Mouse (Mus musculus) heart, embryonic 10.5 days (tissue): ENCODE data around the gene Hist1h1d. TPM values are rescaled to one million over a fixed set of nuclear protein-coding genes. Genes with fewer than 3 reads are reported as not detected.
"Not testable (repeated sequence)": the region's sequence is repeated elsewhere in the genome, so short reads cannot be mapped to it uniquely, and the experiment has no call there.

Experiments
- DNase-seq: peaks from one replicate; pipeline ENCODE4 v3.0.0-alpha.2; 2017; ENCODE audit warnings: low spot score
- H3K27ac ChIP-seq: fragments of 300-500 bp; sonication (generic); 2 replicates; pipeline ENCODE4 v1.5.1; 2016; ENCODE audit warnings: mild to moderate bottlenecking
- H3K27me3 ChIP-seq: fragments of 300-500 bp; sonication (generic); 2 replicates; pipeline ENCODE4 v1.6.1; 2016; ENCODE audit warnings: mild to moderate bottlenecking; ENCODE audit not compliant: poor library complexity, insufficient read depth, severe bottlenecking
- H3K36me3 ChIP-seq: fragments of 300-500 bp; sonication (generic); 2 replicates; pipeline ENCODE4 v1.6.1; 2016; ENCODE audit warnings: mild to moderate bottlenecking, moderate library complexity
- H3K4me1 ChIP-seq: fragments of 300-500 bp; sonication (generic); 2 replicates; pipeline ENCODE4 v1.6.1; 2016; ENCODE audit warnings: mild to moderate bottlenecking
- H3K4me3 ChIP-seq: fragments of 300-500 bp; sonication (generic); 2 replicates; pipeline ENCODE4 v1.5.1; 2016; ENCODE audit warnings: mild to moderate bottlenecking, moderate library complexity
- H3K9me3 ChIP-seq: fragments of 300-500 bp; sonication (generic); 2 replicates; pipeline ENCODE4 v1.6.1; 2016; ENCODE audit warnings: mild to moderate bottlenecking, moderate library complexity
- WGBS: fragments of 180-500 bp; shearing (Covaris S2); methylation state at CpG from one replicate; pipeline ENCODE4 v1.1.7; 2016; 5-methylcytosine and 5-hydroxymethylcytosine counted together
- polyA plus RNA-seq: library from polyadenylated mRNA; unstranded; fragments of >200 nt; fragmentation: Nextera tagmentation; extraction: Ambion mirVana; gene quantifications from 2 replicates; pipeline ENCODE4 v1.2.1, GENCODE M21; 2016

Gene Hist1h1d
- polyA plus RNA-seq, 1 experiment from 2014 or later, result 0.36 TPM

DNA sequence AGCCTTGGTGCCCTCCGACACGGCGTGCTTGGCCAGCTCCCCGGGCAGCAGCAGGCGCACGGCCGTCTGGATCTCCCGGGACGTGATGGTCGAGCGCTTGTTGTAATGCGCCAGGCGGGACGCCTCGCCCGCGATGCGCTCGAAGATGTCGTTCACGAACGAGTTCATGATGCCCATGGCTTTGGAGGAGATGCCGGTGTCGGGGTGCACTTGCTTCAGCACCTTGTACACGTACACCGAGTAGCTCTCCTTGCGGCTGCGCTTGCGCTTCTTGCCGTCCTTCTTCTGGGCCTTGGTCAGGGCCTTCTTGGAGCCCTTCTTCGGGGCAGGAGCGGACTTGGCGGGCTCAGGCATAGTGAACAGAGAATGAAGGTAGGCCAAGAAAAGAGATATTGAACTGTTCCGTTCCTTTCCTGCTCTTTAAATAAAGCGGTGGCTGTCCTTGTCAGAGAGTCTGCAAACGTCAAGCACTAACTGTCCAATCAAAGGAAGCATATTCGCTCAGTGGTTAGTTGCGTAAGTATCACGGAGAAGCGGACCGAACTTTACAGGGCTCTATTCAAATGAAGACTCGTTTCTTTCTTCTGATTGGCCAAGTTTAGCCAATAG lies 10.0 kb upstream of the Hist1h1d start, which contains the start of gene Hist1h2bh:
Hist1h2bh (minus strand) TSS at position 394 of the 609 bp plus-strand sequence.
- not testable (repeated sequence) for H3K27me3 ChIP-seq, H3K9me3 ChIP-seq
- WGBS, result under 1% methylated on average over 38 of the region's 42 CpGs

GRCm38 (mm10) chr13:23543965-23544786 lies 8.9 kb upstream of the Hist1h1d start, which contains the start of gene Hist1h3f:
TSS of gene Hist1h3f (plus strand) at chr13:23544052.
- Histone ChIP-seq H3K36me3 (no peaks in the 10 kb centered on the region), H3K4me1 (no peaks in the 10 kb centered on the region; the same call in 1 of the 2 replicates), H3K27ac (peak within 1 kb of the TSS; percentile 93), H3K27me3 (no peaks in the 10 kb centered on the region), H3K9me3 (no peaks in the 10 kb centered on the region), H3K4me3 (peak within 1 kb of the TSS; percentile 59)
- WGBS, result under 1% methylated on average over 29 of the region's 45 CpGs
- peak; percentile 87 for DNase-seq

More for the DNA sequence above, 10.0 kb upstream of the Hist1h1d start, which contains the start of gene Hist1h2bh:
- H3K36me3 ChIP-seq, H3K4me1 ChIP-seq: not testable (repeated sequence)
- DNase-seq, result peak; percentile 92
- peak within 1 kb of the TSS; percentile 93 for H3K27ac ChIP-seq
- peak within 1 kb of the TSS; percentile 59 for H3K4me3 ChIP-seq

GRCm38 (mm10) chr13:23544787-23545120 lies 8.3 kb upstream of the Hist1h1d start:
- H3K27me3 ChIP-seq, H3K9me3 ChIP-seq, H3K36me3 ChIP-seq, DNase-seq, H3K27ac ChIP-seq, H3K4me1 ChIP-seq: not testable (repeated sequence)
- peak overlapping the region; percentile 59 for H3K4me3 ChIP-seq
- WGBS, result under 1% methylated on average over 14 of the region's 14 CpGs

- no peaks in the 10 kb centered on the region for H3K27me3 ChIP-seq
- peaks cover 5% of the 10 kb centered on the region; the same call in 1 of the 2 replicates for H3K4me1 ChIP-seq
- H3K27ac ChIP-seq, result peak overlapping the region; percentile 22; the same call in 1 of the 2 replicates
- H3K9me3 ChIP-seq, result no peaks in the 10 kb centered on the region
- WGBS, result 67% methylated on average over 5 of the region's 5 CpGs
- H3K36me3 ChIP-seq, result no peaks in the 10 kb centered on the region
- DNase-seq, result no peak
- no peak overlapping the region for H3K4me3 ChIP-seq
Observed at GRCm38 (mm10) chr13:23546694-23547093, 6.4 kb upstream of the Hist1h1d start.

- H3K27ac ChIP-seq, result peak overlapping the region; percentile 90
Observed at GRCm38 (mm10) chr13:23550761-23551145, 2.3 kb upstream of the Hist1h1d start.

GRCm38 (mm10) chr13:23551146-23551834 lies 1.8 kb upstream of the Hist1h1d start, which contains the start of gene Hist1h4f:
TSS of gene Hist1h4f (minus strand) at chr13:23551648.
- Histone ChIP-seq H3K4me3 (peak within 1 kb of the TSS; percentile 56), H3K4me1 (peaks cover 15% of the 10 kb centered on the region; the same call in 1 of the 2 replicates), H3K27ac (peak within 1 kb of the TSS; percentile 90)
- H3K9me3 ChIP-seq, H3K27me3 ChIP-seq, H3K36me3 ChIP-seq: not testable (repeated sequence)
- WGBS, result under 1% methylated on average over 47 of the region's 47 CpGs
- peak; percentile 98 for DNase-seq

More at GRCm38 (mm10) chr13:23550761-23551145, 2.3 kb upstream of the Hist1h1d start:
- Histone ChIP-seq H3K4me3 (peak overlapping the region; percentile 56), H3K9me3 (no peaks in the 10 kb centered on the region), H3K4me1 (peaks cover 15% of the 10 kb centered on the region; the same call in 1 of the 2 replicates), H3K27me3 (no peaks in the 10 kb centered on the region), H3K36me3 (no peaks in the 10 kb centered on the region)
- WGBS, result 12% methylated on average over 3 of the region's 3 CpGs
- no peak for DNase-seq

- peak overlapping the region; percentile 90 for H3K27ac ChIP-seq
- no peaks in the 10 kb centered on the region for H3K9me3 ChIP-seq
- peaks cover 15% of the 10 kb centered on the region; the same call in 1 of the 2 replicates for H3K4me1 ChIP-seq
- WGBS, result 52% methylated on average over 8 of the region's 8 CpGs
- H3K36me3 ChIP-seq, result no peaks in the 10 kb centered on the region
- H3K4me3 ChIP-seq, result peak overlapping the region; percentile 56
- no peaks in the 10 kb centered on the region for H3K27me3 ChIP-seq
- no peak for DNase-seq
Observed at GRCm38 (mm10) chr13:23551931-23552914, 839 bp upstream of the Hist1h1d start.

- Histone ChIP-seq H3K4me3 (peak overlapping the region; percentile 68), H3K27ac (peak overlapping the region; percentile 90), H3K36me3 (no peaks in the 10 kb centered on the region), H3K9me3 (no peaks in the 10 kb centered on the region), H3K27me3 (no peaks in the 10 kb centered on the region), H3K4me1 (peaks cover 15% of the 10 kb centered on the region; the same call in 1 of the 2 replicates)
- DNase-seq, result no peak
- WGBS, result 24% methylated on average over 9 of the region's 9 CpGs
Observed at GRCm38 (mm10) chr13:23554393-23554792, 1.3 kb downstream of the Hist1h1d start.

DNA sequence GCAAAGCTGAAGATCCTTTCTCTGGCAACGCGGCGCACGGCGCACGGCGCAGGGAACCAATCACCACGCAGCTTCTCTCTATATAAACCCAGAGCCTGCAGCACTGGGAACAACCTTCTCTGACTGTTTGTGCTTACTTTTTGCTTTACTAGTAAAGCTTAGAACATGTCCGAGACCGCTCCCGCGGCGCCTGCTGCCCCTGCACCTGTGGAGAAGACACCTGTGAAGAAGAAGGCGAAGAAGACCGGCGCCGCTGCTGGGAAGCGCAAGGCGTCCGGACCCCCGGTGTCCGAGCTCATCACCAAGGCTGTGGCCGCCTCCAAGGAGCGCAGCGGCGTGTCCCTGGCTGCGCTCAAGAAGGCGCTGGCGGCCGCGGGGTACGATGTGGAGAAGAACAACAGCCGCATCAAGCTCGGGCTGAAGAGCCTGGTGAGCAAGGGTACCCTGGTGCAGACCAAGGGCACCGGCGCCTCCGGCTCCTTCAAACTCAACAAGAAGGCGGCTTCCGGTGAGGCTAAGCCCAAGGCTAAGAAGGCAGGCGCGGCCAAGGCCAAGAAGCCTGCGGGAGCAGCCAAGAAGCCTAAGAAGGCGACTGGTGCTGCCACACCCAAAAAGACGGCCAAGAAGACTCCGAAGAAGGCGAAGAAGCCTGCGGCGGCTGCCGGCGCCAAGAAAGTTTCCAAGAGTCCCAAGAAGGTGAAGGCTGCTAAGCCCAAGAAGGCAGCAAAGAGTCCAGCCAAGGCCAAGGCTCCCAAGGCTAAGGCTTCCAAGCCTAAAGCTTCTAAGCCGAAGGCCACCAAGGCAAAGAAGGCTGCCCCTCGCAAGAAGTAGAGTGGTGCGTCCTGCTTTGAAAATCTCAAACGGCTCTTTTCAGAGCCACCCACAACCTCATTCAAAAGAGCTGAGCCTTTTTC lies 2.1 kb downstream of the Hist1h1d start:
- Histone ChIP-seq H3K27me3 (no peaks in the 10 kb centered on the region), H3K4me1 (peaks cover 15% of the 10 kb centered on the region; the same call in 1 of the 2 replicates), H3K36me3 (no peaks in the 10 kb centered on the region), H3K9me3 (no peaks in the 10 kb centered on the region), H3K27ac (peak overlapping the region; percentile 90), H3K4me3 (peak overlapping the region; percentile 68)
- under 1% methylated on average over 54 of the region's 54 CpGs for WGBS
- peak; percentile 94 for DNase-seq

DNA sequence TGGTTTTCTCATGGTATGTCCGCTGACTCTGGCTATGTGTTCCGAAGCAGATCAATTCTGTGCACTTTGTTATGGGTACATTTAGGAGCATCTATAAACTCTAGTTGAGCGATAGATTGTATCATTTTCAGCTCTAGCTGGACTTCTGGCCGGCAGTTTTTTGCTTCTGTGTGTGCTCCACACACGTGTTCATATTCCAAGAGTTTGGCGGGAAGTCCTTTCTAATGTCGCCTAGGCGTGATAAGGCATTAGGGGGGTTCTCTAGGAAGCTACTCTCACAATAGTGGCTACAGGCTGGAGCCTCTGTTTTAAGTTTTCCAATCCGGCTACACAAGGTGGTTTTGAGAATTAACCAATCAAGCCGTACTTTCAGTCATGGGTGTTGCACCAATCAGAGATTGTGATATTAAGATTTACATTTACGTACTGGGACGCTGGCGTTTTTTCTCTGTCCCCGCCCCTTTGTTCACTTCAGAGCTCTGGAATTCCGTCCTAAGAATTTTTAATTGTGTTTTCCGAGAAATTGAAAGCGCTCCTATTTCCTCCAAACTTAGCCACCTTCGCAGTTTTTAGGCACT lies 2.9 kb downstream of the Hist1h1d start:
- peaks cover 10% of the 10 kb centered on the region; the same call in 1 of the 2 replicates for H3K4me1 ChIP-seq
- no peaks in the 10 kb centered on the region for H3K9me3 ChIP-seq
- H3K27me3 ChIP-seq, result no peaks in the 10 kb centered on the region
- H3K36me3 ChIP-seq, result no peaks in the 10 kb centered on the region
- WGBS, result under 1% methylated on average over 18 of the region's 18 CpGs
- DNase-seq, result peak; percentile 86
- peak overlapping the region; percentile 68 for H3K4me3 ChIP-seq
- H3K27ac ChIP-seq, result peak overlapping the region; percentile 90

GRCm38 (mm10) chr13:23556906-23557305 lies 3.8 kb downstream of the Hist1h1d start:
- 59% methylated on average over 3 of the region's 3 CpGs for WGBS
- Histone ChIP-seq H3K27me3 (no peaks in the 10 kb centered on the region), H3K4me1 (peaks cover 9% of the 10 kb centered on the region; the same call in 1 of the 2 replicates), H3K4me3 (peak overlapping the region; percentile 27; the same call in 1 of the 2 replicates), H3K9me3 (no peaks in the 10 kb centered on the region), H3K36me3 (no peaks in the 10 kb centered on the region), H3K27ac (peak overlapping the region; percentile 90)
- DNase-seq, result no peak
